Mouse (Mus musculus) cerebellum, postnatal 4 days (tissue): Measurements from ENCODE around the gene Dnajc7.
A peak's percentile ranks its signal among the peaks of the same experiment; 100 is the strongest.

ENCODE experiments used
- DNase-seq, 2 experiments: peaks; one replicate each; pipeline ENCODE4 v3.0.0; 2022; ENCODE audit warnings: low spot score in 2 of 2, mixed read lengths in 1 of 2

Gene Dnajc7

DNA sequence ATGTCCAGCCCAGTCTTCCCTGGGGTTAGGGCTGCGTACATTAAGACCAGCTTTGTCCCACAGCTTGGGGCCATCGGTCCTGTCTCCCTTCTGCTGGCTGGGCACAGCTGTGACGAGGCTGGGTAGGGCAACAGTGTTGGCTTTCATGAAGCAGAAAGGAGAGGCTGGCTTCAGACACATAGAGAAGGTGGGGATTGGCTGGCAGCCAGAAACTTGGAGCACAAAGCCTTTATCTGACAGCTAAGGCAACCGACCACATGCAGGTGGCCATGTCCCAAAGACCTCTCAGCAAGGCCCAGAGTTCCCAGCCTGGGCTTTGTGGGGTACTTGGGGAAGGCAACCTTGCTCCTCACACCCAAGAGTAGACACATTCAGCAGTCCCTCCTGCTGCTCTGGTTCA, 38.2 kb downstream of the Dnajc7 start:
- DNase-seq, result peak in 1 of 2 experiments; percentile 47

DNA sequence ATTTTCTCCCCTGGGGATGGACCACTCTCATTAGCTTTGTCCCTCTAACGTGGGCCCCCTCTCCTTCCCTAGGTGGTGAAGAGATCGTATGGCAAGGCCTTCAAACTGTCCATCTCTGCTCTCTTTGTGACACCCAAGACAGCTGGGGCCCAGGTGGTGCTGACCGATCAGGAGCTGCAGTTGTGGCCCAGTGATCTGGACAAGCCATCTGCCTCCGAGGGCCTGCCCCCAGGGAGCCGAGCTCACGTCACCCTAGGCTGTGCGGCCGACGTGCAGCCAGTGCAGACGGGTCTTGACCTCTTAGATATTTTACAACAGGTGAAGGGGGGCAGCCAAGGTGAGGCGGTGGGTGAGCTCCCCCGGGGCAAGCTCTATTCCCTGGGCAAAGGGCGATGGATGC, 39.7 kb downstream of the Dnajc7 start:
- DNase-seq, result no peak

DNA sequence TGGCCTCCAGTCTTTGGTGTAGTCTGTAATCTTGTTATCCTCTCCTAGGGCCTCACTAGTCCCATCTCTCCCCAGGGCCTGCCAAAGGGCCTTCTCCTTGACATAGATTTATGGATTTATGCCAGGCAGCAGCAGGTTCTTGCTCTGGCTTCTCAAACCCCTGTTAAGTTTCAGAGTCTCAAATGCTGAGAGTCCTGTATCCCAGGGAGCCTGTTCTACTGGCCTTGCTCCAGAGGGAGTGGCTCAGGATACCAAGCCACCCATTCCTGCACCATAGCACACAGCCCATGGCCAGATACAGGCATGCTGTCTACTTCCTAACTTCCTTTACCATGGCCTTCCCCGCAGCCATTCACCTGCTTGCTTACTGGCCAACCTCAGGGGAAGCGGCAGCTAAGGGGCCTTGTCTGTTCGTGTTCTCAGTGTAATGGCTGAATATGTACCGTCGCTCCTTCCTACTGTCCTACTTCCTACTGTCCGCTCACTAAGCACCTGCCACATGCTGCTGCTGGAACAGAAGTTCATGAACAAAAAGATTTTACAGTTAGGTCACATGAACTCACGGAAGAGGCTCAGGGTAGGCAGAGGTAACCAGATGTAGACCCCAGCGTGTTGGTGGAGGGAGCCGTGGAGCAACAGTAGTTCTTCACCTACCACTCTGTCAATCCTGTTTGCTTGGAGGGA, 40.7 kb downstream of the Dnajc7 start:
- no peak for DNase-seq

DNA sequence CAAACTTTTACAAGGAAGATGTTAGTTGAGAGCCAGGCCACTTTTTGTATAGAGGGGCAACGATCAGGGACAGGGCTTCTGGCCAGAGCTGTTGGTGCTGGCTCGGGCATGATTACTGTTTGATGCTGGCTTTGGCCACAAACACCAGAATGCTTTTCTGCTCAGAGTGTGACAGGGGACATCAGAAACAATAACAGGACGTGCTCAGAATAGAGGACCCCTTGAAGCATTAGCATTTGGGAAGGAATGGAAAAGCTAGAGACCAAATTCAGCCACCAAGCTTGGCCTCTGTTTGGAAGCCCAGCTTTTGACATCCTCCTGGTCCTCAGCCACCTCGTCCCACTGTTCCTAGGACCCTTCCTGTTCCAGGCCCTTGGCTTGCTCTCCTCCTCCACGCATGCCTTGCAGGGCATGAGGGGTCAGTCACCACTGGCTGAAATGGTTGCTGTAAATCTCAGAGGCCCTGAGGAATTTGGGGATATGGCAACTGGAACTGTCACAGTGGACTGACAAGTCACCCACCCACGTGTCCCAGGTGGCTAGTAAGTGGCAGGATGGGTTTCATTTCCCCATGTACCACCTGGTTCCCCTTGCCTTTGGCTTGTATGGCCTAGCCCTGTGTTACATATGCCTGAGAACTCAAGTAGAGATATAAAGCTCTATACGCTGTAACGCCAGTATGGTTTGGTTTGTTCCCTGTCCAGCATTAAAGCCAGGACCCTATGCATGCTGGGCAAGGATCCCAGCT, 41.9 kb downstream of the Dnajc7 start:
- DNase-seq, result no peak

DNA sequence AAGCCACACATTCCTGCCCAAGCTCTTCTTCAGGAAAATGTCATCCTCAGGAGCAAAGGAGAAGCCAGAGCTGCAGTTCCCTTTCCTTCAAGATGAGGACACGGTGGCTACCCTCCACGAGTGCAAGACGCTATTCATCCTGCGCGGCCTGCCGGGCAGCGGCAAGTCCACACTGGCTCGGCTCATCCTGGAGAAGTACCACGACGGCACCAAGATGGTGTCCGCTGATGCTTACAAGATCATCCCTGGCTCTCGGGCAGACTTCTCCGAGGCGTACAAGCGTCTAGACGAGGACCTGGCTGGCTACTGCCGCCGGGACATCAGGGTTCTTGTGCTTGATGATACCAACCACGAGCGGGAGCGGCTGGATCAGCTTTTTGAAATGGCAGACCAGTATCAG, 43.7 kb downstream of the Dnajc7 start:
- DNase-seq, result no peak

DNA sequence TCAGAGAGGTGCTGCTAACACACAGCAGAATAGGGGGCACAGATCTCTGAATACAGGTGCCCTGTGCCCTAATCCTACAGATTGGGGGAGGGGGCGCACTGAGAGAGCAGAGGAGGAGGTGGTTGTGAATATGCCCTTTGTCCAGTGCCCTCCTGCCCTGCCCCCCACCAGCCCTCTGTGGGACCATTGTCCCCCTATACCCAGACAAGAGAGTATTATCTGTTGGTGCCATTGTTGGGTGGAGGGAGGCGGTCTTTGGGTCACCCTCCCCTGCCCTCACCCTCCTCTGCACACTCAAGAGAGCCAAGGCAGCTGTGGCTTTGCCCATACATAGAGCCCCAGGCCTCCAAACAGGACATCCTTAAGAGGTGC, 44.5 kb downstream of the Dnajc7 start:
- no peak for DNase-seq

DNA sequence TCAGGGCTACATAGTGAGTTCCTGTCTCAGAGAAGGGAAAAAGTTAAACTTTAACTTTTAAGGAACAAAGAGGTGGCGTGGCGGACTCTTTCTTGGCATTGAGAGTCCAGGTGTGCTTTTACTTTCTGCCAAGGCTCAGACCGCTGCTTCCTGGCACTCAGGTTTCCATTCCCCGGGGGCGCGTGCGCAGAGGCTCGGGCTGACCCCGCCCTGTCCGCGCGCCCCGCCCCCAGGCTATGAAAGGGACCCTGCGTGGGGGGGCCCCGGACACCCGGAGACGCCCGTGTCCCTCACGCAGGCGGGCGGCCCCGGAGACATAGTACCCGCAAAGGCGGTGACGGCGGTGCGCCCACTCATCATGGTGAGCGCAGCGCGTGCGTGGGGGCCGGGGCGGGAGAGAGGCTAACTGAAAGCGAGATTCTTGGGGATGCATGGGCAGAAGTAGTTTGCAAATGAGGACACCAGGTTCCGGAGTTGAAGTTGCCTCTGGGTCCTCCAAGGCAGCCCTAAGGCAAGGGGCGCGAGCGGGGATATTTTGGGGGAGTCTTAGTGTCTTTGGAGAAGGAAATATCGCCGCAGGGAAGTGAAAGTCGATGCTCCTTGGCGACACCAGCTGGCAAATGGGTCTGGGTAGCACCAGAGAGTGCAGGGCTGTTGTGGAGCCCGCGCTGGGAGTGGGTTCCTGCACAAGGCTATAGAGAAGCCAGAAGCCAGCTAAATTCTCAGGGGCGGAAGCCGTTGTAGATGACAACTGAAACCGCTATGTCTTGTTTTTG, 45.1 kb downstream of the Dnajc7 start, which contains the start of gene Cnp:
Gene Cnp, plus strand, starts transcription at position 197 of the 776 bp plus-strand sequence.
- DNase-seq, result peak; percentile 43 to 55

DNA sequence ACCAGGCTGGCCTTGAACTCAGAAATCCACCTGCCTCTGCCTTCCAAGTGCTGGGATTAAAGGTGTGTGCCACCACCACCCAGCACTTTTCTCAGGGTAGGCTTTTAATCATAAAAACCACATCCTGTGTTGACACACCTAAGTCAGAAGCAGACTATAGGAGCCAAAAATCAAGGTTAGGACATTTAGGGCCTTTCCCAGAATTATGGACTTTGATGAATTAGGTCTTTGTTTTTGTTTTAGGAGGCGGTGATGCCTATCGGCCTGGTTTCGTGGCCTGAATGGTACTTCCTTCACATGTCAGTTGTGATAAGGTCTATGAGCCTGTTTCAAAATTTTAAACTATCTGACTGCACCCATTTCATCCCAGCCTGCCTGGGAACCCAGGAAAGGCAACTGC, 45.8 kb downstream of the Dnajc7 start:
- DNase-seq, result no peak

DNA sequence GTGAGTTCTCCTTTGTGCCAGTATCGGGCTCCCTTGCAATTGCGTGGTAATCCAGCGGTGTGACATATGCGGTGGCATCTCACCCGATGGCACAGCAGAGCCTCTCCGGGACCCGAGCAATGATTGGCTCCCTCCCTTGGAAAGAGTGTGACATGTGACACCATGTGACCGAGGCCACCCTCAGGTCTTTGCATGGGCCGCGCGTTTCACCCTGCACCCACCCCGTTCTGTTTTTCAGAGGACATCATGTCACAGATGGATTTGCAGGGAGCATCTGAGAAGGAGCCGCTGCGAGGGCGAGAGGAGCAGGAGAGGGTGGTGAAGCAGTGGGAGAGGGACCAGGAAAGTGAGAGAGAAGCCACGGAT, 48.8 kb downstream of the Dnajc7 start:
- DNase-seq, result no peak

DNA sequence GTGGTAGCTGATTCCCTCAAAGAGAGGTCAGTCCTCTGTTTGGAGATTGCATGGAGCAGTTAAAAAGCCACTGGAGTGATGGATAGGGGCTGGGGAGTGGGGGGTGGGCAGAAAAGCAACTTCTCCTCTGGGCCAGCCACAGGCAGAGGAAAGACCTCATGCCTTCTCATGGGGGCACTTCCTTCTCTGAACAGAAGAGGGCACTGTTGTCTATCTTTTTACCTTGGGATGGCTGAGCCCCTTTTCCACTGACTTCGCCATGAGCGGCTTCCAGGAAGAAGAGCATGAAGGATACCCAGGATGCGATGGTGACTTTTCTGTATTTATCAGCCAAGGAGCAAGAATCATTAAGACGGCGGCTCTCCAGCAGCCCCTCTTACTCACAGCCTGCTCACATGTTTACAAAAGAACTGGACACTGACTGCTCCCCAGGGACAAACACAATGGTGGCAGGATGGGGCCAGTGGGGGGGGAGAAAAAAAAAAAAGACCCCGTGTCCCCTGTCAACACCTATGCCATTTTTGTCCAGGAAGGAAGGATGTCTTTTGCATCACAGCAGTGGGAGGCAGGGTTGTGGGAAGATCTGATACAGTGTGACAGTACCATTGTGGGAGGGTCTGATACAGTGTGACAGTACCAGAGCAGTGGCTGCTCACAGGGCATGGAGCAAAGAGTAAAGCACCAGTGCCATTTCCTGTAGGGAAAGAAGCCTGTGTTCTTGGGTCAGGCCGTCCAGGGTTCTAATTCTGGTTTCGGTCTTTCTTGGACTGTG, 49.4 kb downstream of the Dnajc7 start:
- peak; percentile 36 to 83 for DNase-seq

DNA sequence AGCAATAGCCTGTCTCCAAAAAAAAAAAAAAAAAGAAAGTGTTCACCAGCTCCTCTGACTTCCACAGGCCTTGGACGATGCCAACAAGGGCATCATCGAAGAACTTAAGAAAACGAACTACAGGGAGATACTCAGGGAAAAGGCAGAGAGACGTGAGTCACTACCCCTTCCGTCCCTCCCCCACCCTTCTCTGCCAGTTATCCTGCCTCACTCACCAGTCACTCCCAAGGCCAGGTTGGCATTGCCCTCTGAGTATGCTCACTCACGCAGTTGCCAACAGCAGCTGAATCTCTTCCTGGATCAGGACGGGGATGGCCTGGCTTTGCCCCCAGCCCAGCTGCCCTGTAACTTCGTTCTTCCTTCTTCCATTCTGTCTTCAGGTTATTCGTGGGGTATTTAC, 50.2 kb downstream of the Dnajc7 start:
- no peak for DNase-seq

DNA sequence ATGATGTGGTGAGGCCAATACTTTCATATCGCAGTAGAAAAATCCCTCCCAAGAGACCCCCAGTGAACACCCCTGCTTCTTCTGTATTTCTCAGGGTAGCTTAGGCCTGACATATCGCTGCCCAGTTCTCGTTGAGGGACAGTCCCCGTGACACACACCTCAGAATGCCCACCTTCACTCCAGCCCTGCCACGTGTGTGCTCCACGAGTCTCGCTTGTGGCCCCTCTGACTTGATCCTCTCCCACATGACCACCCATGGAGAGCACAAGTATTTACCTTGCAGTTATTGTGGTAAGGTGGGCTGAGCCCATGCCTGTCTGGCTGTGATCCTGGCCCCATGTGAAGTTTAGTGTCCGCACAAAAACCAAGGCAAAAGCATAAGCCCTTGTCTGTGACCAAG, 51.3 kb downstream of the Dnajc7 start:
- DNase-seq, result no peak

DNA sequence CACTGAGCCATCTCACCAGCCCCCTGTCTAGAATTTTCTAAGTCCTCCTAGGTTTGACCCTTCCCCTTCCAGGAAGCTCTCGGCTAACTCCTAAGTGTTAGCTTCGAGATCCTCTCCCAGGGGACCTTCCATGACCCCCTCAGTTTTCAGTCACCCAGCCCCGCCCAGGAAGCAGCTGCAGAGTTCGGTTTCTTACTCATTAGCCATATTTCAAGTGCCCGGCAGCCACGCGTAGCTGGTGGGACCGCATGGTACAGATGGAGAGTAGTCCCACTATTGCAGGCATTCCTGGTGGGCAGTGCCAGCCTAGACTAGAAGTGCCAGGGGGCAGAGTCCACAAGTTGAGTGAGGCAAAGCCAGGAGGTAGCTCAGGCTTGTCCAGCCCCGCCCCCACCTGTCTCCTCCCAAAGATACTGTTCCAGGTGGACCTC, 52.1 kb downstream of the Dnajc7 start:
- no peak for DNase-seq

DNA sequence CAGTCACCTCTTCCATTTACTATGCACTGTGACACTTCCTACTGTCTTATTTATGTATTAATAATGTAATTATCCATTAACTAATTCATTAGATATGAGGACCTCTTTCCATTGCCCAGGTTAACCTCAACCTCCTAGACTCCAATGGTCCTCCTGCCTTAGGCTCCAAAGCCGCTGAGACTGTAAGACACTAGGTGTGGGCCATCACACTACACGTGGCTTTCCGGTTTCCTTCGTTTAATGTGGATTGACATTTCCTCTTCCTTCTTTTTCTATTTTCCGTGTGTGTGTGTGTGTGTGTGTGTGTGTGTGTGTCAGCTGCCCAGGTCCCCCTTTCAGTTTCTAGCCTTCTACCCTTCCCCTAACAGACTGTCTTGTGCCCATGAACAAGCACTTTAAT, 52.7 kb downstream of the Dnajc7 start:
- no peak for DNase-seq

DNA sequence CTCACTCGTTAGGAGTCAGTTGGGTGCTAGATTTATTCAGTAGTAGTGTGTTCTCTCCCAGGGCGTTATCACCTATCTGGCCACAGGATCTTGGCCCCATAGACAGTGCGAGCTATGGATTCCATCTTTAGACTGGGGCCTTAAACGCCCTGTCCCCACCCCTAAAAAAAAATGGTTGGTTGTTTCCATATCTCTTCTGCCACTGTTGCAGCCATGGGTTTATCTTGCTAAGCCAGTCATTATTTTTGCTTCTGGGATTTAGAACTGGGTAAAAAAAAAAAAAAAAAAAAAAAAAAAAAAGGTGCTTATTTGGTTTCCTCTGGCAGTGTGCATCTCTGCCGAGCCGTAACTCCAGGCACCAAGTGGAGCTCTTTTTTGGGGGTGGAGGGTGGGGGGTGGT, 55.3 kb downstream of the Dnajc7 start:
- no peak for DNase-seq

DNA sequence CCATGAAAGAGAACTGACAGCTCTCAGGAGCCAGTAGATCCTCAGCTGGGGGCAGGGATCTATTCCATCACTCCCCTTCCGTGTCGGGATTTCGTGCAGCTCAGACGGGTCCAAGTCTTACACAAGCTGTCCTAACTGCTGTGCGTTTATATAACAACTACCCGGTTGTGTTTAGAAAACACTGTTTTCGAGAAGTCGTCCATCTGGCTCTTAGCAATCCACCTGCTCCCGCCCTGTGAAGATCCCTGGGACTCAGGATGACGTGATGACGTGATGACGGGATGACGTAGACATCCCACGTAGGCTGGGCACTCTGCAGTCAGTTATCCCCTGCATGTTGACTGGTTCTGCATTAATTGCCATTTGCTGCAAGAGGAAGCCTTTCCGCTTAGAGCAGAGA, 55.7 kb downstream of the Dnajc7 start:
- DNase-seq, result no peak

DNA sequence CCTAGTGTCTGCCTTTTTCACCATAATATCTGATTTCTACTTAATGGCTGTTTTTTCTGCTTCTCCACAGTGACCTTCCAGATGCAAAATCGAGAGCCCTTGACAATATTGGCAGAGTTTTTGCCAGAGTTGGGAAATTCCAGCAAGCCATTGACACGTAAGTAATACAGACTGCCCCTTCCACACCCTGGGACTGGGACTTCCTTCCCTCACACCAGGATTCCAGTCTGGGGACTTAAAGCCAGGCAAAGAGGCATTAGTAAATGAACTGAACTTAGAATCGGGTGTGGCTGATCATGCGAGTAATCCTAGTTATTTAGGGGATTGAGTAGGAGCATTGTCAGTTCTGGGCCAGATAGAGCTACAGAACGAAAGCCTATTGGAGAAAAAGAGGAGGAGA, 58.2 kb downstream of the Dnajc7 start:
- DNase-seq, result no peak

DNA sequence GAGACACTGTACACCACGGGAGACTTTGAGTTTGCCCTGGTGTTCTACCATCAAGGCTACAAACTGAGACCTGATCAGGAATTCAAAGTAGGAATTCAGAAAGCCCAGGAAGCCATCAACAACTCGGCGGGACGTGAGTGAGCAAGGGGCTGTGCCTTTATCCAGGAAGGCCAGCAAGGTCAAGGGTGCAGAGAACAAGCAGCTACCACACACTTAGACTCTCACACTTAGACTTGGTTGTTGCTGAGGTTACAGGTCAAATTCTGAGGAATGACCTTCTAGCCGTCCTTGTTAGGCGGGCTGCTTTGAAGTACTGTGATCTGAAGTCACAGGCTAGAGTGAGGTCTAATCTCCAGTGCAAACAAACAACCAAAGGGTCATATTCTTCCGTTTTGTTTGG, 60.5 kb downstream of the Dnajc7 start:
- no peak for DNase-seq

DNA sequence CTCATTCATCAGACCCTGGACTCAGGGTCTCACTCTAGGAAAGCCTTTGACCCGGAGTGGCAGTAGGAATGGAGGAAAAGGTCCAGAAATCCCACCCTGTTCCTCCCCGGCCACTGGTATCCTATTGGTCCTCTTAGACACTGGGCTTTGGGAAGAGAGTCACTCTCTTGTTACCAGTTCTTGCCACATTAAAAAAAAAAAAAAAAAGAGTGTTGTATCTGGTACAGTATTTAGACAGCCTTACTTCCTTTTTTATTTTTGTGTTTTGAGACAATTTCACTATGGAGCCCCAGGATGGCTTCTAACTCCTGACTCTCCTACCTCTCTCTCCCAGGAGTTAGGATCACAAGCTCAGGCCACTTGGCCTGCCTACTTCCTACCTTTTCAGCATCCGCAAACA, 62.4 kb downstream of the Dnajc7 start:
- DNase-seq, result no peak

DNA sequence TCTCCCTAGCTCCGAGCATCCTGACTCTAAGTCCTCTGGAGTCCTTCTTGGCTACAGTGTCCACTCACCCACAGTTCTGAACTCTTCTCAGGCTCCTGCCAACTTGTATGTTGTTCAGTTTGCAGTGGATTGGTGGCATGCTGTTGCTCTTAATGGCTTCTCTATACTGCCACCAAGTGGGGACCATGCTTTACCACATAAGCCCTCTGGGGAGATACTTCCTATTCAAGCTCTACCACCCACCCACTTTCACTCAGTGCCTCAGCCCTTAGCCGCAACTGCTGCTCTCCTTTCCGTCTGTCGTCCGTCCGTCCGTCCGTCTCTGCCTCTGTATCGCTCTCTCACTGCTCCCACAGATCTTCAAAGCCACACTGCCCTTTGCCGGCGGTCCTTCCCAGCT, 64.4 kb downstream of the Dnajc7 start:
- DNase-seq, result peak in 1 of 2 experiments; percentile 51

DNA sequence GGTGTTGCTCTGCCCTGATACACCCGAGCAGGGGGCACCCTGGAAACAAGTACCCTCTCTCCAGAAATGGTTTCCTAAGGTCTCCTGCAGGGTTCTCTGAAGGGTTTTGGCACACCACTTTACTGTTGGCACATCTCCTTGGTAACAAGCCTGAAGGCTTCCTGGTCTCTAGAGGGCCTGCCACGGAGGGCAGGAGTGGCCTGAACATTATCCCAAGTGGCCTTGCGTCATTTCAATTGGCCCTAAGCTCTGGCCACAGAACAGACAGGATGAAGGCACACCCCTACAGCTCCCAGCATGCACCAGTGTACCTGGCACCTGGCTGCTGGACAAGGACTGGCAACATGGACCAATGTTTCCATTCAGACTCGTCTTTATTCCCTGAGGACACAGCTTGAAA, 67.1 kb downstream of the Dnajc7 start:
- DNase-seq, result no peak

DNA sequence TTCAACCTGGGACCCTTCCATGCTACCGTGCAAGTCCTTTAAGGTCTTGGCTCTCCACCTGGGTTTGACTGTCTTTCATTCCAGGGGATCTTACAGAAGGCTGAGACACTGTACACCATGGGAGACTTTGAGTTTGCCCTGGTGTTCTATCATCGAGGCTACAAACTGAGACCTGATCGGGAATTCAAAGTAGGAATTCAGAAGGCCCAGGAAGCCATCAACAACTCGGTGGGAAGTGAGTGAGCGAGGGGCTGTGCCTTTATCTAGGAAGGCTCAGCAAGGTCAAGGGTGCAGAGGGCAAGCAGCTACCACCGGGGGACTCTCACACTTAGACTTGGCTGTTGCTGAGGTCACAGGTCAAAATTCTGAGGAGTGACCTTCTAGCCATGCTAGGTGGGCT, 69.9 kb downstream of the Dnajc7 start:
- DNase-seq, result no peak
